Mouse (Mus musculus): ENCODE data around the gene March10.

The March10 gene

GRCm38 (mm10) chr11:105312972-105313632 is 143.4 kb downstream of the March10 start:
- DNase-seq (ENCODE audit: low read depth), result no peak

GRCm38 (mm10) chr11:105312311-105312942 is 144.1 kb downstream of the March10 start:
- DNase-seq (ENCODE audit: low read depth), result no peak

- no peak for DNase-seq (ENCODE audit: low read depth)
Observed at GRCm38 (mm10) chr11:105311291-105311975, 145.1 kb downstream of the March10 start.

All from c-Kit-positive CD71-positive TER-119-negative erythroid progenitor cells, embryonic 14.5 days (primary cell).